Mouse (Mus musculus): ENCODE data around the gene Olfr676.
"Not testable (repeated sequence)": the region's sequence is repeated elsewhere in the genome, so short reads cannot be mapped to it uniquely, and the experiment has no call there.

Gene Olfr676

GRCm38 (mm10) chr7:105032398-105032797 is at the start of gene Olfr676:
Gene Olfr676, plus strand, starts transcription at chr7:105032698.
- CTCF ChIA-PET, result no interaction called here

GRCm38 (mm10) chr7:105001929-105002328 is 30.6 kb upstream of the Olfr676 start, which contains the start of gene Olfr672:
Gene Olfr672, minus strand, starts transcription at chr7:105002029.
- CTCF ChIA-PET, result no interaction called here

GRCm38 (mm10) chr7:105022530-105022929 is 10.0 kb upstream of the Olfr676 start:
- CTCF ChIA-PET, result no interaction called here

- CTCF ChIA-PET, result no interaction called here
These were observed 4.1 kb upstream of the Olfr676 start, which contains the start of gene Olfr675 for GRCm38 (mm10) chr7:105028360-105028759. Gene Olfr675, minus strand, starts transcription at chr7:105028460.

- CTCF ChIA-PET, result not testable (repeated sequence)
These were observed 1.3 kb downstream of the Olfr676 start for GRCm38 (mm10) chr7:105033836-105034235.

- CTCF ChIA-PET, result no interaction called here
These were observed 26.5 kb downstream of the Olfr676 start for GRCm38 (mm10) chr7:105058951-105059350.

- CTCF ChIA-PET, result no interaction called here
These were observed 31.7 kb downstream of the Olfr676 start, which contains the start of gene Olfr678 for GRCm38 (mm10) chr7:105064175-105064574. Gene Olfr678, plus strand, starts transcription at chr7:105064475.

- CTCF ChIA-PET, result no interaction called here
These were observed 48.4 kb downstream of the Olfr676 start, which contains the start of gene Olfr679 for GRCm38 (mm10) chr7:105080905-105081304. Gene Olfr679, plus strand, starts transcription at chr7:105081205.

Measured in spleen, embryonic (tissue).